Mouse (Mus musculus) kidney, embryonic 14.5 days (tissue): ENCODE data around the gene Bsx. TPM values are rescaled to one million over a fixed set of nuclear protein-coding genes. Genes with fewer than 3 reads are reported as not detected.

Experiments
- ATAC-seq: fragments of 200-750 bp; cut with Nextera tagmentation; 2 replicates; pipeline ENCODE4 v1.8.0; 2017; ENCODE audit warnings: moderate number of reproducible peaks, mild to moderate bottlenecking, moderate TSS enrichment, moderate library complexity; ENCODE audit not compliant: low FRiP score, low TSS enrichment
- H3K27ac ChIP-seq: fragments of 300-500 bp; sonication (generic); 2 replicates; pipeline ENCODE4 v1.5.1; 2014; ENCODE audit warnings: low read depth, mild to moderate bottlenecking, low read length, moderate library complexity, mixed read lengths
- H3K27me3 ChIP-seq: fragments of 300-500 bp; sonication (generic); 2 replicates; pipeline ENCODE4 v1.6.1; 2014; ENCODE audit warnings: mild to moderate bottlenecking, low read length; ENCODE audit not compliant: control insufficient read depth, insufficient read depth
- H3K36me3 ChIP-seq: fragments of 300-500 bp; sonication (generic); 2 replicates; pipeline ENCODE4 v1.6.1; 2014; ENCODE audit warnings: low read length, mixed read lengths; ENCODE audit not compliant: control insufficient read depth, insufficient read depth
- H3K4me1 ChIP-seq: fragments of 300-500 bp; sonication (generic); 2 replicates; pipeline ENCODE4 v1.6.1; 2014; ENCODE audit warnings: low read length, mixed read lengths; ENCODE audit not compliant: control insufficient read depth, insufficient read depth
- H3K4me2 ChIP-seq: fragments of 300-500 bp; sonication (generic); replicated peaks from 2 replicates; pipeline ENCODE4 v1.6.1; 2014; ENCODE audit warnings: low read depth, mild to moderate bottlenecking, low read length
- H3K4me3 ChIP-seq: fragments of 300-500 bp; sonication (generic); 2 replicates; pipeline ENCODE4 v1.5.1; 2014; ENCODE audit warnings: mild to moderate bottlenecking, low read length
- H3K9ac ChIP-seq: fragments of 300-500 bp; sonication (generic); 2 replicates; pipeline ENCODE4 v1.6.1; 2014; ENCODE audit warnings: low read depth, mild to moderate bottlenecking, low read length, moderate library complexity
- H3K9me3 ChIP-seq: fragments of 300-500 bp; sonication (generic); 2 replicates; pipeline ENCODE4 v1.6.1; 2016; ENCODE audit warnings: low read length; ENCODE audit not compliant: control insufficient read depth
- WGBS: fragments of 180-500 bp; shearing (Covaris S2); extraction: QIAGEN DNeasy Blood & Tissue Kit; methylation state at CpG from one replicate; pipeline ENCODE4 v1.1.7; 2014; 5-methylcytosine and 5-hydroxymethylcytosine counted together
- polyA plus RNA-seq: library from polyadenylated mRNA; unstranded; fragments of >200 nt; fragmentation: Nextera tagmentation; extraction: Ambion mirVana; gene quantifications from 2 replicates; pipeline ENCODE4 v1.2.1, GENCODE M21; 2014

Bsx gene
- polyA plus RNA-seq, 1 experiment from 2014 or later: not detected

DNA sequence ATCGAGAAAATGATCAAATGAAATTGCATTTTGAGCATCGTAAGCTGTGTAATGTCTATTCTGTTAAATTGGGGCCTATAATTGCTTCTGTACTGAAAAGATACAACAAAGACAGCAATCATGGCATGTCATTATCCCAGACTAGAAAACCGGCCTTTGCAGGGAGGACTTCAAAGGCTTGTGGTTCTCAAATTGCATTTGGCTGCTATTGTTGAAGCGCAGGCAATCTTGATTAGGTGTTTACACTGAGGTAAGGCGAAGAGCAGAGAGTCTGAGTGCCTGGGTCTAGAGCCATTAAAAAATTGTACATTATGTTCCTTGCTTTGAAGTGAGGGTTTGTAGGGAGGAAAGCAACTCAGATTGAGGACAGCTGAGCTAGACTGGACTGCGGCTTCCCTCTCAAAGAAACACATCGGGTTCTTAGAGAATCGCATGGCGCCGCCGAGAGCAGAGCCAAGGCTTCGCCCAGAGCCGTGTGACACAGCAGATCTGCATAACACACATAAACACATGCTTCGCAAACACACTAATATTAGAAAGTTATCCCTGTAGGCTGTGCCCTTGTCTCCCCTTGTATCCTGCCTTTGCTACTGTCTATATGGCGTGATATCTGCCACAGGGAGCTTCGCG lies 53.5 kb downstream of the Bsx start:
- Histone ChIP-seq H3K27me3 (no peaks in the 10 kb centered on the region), H3K9ac (no peak overlapping the region), H3K9me3 (no peaks in the 10 kb centered on the region), H3K27ac (no peak overlapping the region), H3K4me2 (no peak overlapping the region), H3K4me1 (no peaks in the 10 kb centered on the region), H3K36me3 (no peaks in the 10 kb centered on the region), H3K4me3 (no peak overlapping the region)
- ATAC-seq: no peak
- WGBS: 61% methylated on average over 17 of the region's 17 CpGs

Other genes starting within 250 kb of the Bsx start
- gene Gm21915, start 203.5 kb upstream of the Bsx start, polyA plus RNA-seq: not detected in 2 replicates
- 39.0 and 41.5 TPM in 2 replicates for gene Clmp, start 188.2 kb upstream of the Bsx start, polyA plus RNA-seq
- 2,147 and 3,036 TPM in 2 replicates for gene Hspa8, start 73.1 kb upstream of the Bsx start, polyA plus RNA-seq
- 0.34 and 0.60 TPM in 2 replicates for gene Jhy, start 90.0 kb downstream of the Bsx start, polyA plus RNA-seq
- gene Crtam, start 130.5 kb downstream of the Bsx start, polyA plus RNA-seq: 0.15 and 0.17 TPM in 2 replicates